Mouse (Mus musculus): ENCODE results near the gene Hspb1.

DNA sequence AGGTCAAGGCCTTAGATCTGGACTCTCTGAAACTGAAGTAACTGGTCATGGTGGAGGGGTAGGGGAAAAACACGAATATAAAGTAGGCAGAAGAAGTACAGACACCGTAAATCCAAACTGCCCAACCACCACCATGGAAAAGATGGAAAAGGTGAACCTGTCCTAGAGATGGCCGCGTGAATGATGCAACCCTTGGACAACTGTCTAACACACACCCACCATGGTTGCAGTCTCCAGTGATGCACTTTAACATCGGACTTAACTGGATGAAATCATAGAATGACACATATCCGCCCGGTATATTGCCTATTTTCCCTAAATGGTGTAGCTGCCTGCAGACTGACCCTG, 47.4 kb downstream of the Hspb1 start:
- TF ChIP-seq TAL1 (IDR thresholded peaks at IDR 0.05; ENCODE audit: low read length): no peak
- TF ChIP-seq GATA1 (IDR thresholded peaks at IDR 0.05; ENCODE audit: low read length): no peak
